Mouse (Mus musculus) lung, postnatal 36 days (tissue): ENCODE measurements at regions not wholly inside any gene's neighbourhood (a gene's known extent, or its start where the extent isn't known, plus 50 kb on each side); places are given as distances from the start of the nearest gene placed in this dataset.
"Not testable (repeated sequence)": the region's sequence is repeated elsewhere in the genome, so short reads cannot be mapped to it uniquely, and the experiment has no call there.

Experiments
- DNase-seq: peaks from one replicate; pipeline ENCODE4 v3.0.0; 2022; ENCODE audit warnings: mixed read lengths

DNA sequence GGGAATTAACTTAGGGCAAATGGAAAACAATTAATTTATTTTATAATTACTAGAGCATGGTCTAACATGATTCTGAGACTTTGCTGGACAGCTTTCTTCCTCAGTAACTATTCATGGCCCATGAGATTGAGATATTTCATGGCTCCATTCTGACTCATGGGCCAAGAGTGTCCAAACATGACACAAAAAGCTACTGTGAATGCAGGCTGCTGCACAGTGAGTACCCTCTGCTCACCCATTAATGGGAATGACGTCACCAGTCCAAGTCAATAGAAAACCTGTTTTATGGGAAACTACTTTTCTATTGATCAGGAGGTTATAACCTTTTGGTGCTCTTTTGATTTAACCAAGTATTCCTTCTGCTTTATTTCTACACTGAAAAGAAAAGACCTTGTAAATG, 693.6 kb downstream of the Rwdd3 start:
- no peak for DNase-seq

DNA sequence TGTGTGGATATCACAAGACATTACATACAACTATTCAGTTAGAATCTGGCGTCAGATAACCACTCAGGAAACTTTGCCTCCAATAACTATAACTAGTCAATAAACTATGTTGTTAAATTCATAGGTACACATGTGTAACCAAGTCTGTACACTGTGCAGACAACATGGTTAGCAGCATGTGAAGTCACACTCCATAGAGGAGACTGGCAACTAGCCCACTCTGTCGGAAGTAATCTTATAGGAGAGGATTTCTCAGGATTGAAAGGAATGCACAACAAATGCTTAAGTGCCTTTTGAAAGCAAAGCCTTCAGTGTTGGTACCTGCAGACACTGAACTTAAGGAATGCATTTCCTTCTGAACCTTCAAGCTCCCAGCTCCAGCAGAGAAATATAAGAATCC, 693.0 kb upstream of the Ptbp2 start:
- DNase-seq, result no peak

DNA sequence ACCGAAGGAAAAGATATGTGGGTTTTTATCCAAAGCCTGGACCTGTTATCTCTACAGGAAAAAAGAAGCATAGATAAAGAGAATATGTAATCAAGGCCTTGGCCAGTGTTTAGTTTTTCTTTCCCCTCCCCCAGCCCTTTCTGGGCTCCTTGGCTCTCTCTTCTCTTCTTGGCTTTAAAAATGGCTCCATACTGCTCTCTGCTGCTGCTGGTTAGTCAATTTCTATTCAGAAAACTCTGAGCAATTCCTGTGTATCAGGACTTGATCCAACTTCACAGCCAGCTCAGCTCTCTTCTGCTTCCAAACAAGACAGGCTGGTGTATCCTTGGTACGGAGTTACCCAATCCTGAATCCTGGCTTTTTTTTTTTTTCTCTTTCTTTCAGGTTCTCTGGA, 689.4 kb upstream of the Ptbp2 start:
- peak; percentile 63 for DNase-seq

DNA sequence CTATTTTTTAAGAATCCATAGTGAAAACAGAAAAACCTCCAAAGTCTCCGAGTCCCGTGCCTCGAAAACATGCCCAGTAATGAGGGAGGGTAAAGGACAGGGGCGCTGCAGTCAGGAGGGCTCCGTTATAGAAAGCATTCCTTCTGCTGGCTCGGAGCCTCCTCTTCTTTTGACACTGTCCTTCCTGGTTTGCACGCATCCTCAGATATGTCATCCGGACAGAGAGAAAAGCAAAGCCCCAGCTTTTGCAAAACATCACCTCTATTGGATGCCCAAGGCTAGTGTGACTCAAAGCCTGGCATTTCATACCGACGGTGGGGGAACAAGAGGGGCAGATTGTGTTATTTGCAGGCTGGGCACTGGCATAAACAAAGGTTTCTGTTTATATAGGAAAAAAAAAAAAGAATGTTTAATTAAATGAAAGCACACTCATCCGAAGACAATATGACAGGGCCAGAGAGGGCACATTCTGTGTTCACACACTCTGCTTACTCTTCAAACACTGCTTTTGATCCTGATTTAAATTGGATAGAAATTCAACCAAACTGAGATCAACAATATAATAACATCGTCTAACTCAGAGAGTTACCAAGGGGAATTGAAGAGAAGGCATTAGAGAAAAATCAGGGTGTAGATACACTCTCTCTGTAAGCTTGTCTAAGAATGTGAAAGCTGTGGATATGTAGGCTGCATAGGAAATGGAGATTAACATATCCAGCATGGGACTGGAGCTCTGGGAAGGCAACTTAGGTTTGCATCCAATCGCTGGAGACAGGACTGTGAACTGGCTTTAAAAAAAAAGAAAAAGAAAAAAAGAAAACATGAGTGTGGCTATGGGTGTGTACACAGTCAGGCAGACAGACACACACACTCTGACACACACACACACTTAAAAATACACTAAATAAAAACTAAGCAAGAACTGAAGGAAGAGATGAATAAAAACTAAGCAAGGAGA, 688.7 kb upstream of the Ptbp2 start:
- peak; percentile 0 for DNase-seq

DNA sequence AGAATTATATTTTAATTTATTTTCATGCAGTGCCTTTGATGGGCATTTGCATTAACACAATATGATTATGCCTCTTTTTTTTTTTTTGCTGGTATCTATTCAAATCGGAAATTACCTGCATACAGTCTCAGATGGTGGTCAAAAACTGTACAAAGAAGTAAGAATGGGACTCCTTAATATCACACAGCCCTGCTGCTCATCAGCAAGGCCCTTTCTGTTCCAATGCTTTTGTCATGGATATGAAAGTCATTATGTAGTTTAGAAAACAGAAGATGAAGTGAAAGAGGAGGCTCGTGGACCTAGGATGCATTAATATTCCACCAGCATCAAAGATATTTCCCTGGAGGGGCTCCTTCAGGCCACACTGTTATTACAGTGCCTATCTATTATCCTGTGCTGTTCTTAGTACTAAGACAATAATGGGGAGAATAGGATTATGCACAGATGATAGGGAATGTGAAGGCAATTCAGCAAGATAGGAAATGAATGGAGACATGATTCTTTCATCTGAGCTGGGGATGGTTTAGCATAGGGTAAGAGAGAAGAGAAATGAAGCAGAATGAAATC, 687.7 kb upstream of the Ptbp2 start:
- no peak for DNase-seq

DNA sequence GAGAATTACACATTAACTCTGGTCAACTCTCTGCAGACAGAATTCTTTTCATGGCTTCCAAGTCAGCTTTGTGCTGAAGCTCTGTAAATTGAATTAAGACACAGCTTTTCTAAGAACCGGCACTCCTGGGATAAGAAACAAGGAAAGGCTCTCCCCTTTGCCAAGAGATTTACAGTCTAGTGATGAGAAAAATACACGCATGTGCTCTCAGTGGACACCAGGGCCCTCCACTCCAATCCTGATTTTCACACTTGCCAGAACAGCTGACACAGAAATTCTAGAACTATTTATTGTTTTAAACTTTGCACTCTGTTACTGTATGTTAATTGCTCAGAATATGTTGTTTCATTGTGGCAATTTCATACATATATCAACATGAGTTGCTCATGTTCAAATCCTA, 684.6 kb upstream of the Ptbp2 start:
- DNase-seq, result no peak

DNA sequence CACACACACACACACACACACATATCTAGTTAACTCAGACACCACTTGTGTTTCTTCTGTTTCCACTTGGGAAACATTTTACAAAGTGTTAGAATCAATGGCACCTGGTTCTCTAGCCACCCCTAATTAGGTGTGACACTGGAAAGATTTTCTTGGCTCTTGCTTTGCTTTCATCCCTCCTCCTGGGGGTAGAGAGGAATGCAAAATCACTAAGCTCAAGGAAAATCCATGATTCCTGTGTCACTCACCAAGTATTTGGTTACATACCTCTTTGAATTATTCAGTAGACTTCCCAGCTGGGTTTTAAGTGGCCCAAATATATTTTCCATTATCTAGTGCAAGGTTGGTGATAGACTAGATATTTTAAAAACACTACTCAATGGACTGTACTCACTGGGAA, 676.5 kb upstream of the Ptbp2 start:
- DNase-seq, result no peak

DNA sequence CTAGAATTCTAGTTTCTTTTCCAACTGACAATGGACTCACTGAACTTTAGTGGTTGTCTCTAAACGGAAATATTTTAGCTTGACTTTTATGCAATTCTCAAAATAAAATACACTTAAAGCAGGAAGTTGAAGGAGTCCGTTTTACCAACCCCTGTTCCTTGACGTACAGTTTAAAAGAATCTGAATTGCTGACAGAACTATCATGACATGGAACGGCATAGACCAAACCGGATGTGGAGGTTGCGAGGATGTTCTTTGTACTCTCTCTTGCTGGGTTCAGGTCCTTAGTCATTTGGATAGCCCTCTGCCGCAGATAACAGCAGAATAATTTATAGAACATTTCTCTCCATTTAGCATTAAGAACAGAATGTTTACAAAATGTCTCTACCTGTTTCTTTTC, 673.6 kb upstream of the Ptbp2 start:
- DNase-seq, result no peak

DNA sequence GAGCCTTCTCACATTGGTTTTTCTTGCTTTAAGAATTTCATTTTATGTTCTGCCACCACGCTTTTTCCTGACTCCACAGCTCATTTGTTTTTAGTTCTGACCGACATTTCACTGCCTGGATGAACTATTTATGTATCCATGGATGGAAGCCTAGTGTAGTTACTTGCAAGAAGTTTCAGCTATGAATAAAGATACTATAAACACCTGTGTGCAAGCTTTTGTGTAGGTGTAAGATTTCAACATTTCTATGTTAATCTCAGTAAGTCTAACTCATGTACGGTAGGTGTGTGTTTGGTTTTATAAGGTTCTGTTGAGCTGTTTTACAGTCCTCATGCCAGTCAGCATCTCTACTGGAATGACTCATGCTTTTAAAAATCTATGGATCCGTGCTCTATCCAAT, 656.9 kb upstream of the Ptbp2 start:
- DNase-seq, result no peak

DNA sequence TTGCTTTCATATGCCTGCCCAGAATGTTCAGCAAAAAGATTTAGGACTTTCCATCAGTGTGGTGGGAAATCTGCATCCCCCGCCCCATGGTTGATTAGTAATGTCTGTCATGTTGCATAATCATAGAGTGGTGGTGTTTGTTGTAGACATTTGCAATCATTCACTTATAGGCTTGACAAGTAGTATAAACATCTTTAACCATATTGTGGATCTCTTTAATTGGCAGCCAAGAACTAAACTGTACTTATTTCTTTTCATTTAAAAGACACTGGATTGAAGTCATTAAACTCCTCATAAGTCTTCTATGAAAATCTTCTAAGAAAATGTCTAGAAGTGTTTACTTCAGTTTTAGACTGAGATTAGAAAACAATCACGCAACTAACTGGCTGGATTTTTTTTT, 646.0 kb upstream of the Ptbp2 start:
- no peak for DNase-seq

DNA sequence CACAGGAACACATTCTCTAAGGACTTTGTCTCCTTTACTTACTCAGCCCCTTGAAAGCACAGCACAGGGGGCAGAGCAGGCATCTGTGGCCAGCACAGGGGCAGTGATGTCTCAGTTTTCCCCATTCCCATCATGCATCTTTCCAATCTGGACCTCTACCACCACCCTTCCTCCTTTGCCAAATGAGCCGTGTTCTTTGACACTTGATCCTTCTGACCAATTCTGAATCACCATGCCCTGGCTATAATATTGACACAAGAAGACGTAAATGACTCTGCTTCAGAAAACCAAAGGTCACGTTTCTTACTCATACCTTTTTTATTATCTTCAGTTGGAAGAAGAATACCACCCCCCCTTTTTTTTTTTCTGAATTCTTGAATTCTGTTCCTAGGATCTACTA, 632.4 kb upstream of the Ptbp2 start:
- no peak for DNase-seq

DNA sequence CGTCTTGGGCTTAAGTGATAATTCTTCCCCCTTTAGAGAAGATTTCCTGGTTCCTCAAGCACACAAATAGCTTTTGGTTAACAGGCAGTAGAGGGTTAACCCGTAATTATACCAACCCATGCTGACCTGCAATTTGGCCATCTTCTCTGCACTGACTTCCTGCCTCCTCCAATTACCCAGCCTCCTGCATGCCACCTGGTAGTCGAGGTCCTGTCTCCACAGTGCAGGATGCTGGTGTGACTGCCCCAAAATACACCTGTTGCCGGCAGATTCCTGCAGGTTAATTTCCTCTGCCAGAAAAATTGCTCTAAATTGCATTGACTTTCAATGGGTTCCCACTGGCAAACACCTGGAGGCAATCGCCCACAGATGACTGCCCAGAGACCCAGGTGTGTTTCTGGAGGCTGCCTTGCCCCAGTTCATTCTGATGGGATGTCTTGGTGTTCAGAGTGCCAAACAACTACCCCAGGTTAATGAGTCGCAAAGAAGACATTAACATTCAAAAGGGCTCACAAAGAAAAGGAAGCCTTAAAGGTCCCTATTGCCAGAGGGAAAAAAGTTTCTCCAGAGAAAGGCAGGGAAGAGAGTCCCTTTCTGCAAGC, 591.5 kb upstream of the Ptbp2 start:
- DNase-seq, result no peak

DNA sequence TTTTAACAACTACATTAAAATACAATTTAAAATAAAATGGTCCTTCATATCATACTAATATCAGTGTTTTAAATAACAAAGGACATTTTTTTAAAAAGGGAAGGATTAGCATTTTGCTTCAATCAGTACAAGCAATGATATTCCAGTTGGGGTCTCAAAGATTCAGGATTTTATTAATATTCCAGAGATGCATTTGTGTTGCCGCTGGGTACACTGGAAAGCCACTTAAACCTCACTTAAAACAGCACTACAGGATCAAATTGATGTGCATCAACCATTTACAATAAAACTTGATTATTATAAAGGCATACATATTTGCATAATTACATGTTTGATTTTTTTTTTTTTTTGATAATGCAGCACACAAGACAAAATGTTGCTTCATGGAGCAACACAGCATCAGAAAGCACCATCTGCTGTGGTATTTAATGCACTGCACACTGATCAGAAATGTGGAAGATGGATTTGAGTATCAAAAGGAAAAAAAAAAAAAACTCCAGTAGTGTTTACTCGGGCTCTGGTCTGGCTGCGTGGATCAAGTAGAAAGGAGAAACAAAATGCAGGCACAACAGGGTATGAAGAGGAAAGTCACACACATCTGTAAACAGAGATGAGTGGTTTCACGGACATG, 558.6 kb upstream of the Ptbp2 start:
- DNase-seq, result no peak

DNA sequence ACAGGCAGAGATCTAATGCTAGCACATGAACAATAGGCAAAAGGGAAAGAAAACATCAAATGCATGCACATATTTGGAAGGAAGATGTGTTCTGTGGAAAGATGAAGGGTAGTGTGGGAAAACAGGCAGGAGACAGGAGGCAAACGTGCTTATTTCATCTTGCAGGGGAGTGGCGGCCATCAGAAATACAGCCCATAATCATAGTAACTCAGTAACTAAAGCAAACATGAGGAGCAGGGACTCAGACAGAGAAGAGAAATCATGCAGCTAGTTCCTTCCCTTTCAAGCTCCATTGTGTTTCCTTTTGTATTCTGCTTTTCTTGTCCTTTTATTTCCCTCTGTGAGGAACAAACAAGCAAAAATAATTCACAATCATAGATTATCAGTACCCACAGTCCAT, 557.6 kb upstream of the Ptbp2 start:
- no peak for DNase-seq

DNA sequence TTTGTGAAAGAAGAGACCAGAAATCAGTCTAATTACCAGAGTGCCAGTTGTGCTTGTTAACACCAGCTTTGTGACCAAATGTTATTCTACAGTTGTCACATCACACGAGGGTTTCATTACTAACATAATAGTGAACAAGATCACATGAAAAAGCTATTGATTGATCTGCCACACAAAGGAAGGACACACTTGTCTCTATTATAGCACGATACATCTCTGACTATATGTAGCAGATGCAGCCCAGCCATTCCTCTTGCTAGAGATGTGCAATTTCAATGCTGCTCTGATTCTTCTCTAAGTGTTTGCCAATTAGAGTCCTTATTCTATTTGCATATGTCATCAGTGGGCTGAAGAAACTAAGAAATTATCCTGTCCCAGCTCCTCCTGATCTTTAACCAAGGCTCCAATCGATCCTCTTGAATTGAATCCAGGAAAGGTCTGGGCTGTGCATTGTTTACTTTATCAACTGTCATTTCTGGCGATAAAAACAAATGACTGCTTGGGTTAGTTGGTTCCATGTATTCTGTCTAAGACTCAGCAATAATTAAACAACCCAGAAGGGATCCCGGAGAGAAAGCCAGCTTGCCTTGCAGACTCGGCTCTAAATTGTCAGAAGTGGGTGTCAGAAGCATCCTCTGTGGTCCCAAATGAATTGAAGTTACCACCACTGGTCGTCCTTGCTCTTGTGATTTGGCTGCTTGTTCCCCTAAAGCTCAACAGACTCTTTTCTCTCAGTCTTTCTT, 551.7 kb upstream of the Ptbp2 start:
- no peak for DNase-seq

DNA sequence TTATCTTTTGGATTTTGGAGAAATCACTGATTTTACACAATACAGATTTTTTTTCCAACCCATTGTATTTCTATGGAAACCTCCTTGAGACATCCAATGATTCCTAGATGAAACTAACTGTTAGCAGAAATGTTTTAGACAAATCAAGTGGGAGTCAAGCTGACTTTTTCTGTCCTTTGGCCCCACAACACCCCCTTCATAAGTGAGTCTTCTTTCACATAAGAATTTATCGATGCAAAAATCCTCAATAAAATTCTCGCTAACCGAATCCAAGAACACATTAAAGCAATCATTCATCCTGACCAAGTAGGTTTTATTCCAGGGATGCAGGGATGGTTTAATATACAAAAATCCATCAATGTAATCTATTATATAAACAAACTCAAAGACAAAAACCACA, 522.8 kb upstream of the Ptbp2 start:
- not testable (repeated sequence) for DNase-seq

DNA sequence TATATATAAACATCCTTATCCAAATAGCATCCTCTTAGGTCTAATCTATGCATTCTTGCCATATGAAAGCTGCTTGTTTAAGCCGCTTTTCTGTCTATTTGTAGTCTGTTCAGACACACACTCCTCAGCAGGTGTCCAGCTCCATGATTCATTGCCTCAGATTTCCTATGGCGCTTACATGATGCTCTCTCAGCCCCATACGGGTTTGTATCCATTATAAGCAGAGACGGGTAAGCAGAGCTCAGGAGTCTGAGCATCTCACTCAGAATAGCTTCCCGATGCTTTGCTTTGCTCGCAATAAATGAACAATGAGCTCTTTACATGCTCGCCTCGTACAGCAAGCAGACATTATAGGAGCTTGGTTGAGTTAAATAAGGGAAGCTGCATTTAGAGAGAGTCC, 521.3 kb upstream of the Ptbp2 start:
- DNase-seq, result no peak
